Mouse (Mus musculus) left cerebral cortex, adult 11 months (tissue): ENCODE data around the gene Nudt17.
"Not testable (repeated sequence)": the region's sequence is repeated elsewhere in the genome, so short reads cannot be mapped to it uniquely, and the experiment has no call there.

Experiments
- DNase-seq: peaks from one replicate; pipeline ENCODE4 v3.0.0; 2022; ENCODE audit warnings: low spot score

Gene Nudt17

DNA sequence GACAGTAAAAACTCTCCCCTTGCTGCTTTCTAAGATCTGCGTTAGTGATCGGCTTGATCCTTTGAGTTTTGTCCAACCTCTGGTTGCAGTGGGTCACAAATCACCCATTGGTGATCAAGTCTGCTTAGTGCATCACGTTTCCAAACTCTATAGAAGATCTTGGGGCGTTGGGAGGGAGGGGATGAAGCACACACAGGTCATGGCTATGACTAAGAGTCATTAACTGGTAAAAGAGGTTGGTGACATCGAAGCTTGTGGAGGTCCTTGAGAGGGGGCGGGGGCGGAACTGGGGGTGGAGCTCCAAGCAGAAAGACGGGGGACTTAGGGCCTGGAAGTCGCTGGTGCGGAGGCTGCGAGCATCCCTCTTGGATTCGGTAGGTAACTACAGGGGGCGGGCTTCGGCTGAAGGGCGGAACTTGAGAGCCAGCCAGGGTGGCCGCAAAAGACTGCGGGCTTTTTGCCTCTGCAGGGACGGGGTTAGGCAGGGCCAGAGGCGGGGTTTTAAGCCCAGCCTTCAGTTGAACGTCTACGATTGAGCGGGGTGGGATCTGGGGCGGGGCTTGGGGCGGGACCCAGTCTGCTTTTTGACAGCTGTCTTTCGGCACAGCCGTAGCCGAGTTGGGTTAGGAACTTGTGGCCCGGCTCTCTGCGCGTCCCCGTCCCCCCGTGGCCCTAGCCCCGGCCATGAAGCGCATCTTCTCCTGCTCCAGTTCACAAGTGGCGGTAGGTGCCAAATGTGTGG, 38.5 kb downstream of the Nudt17 start, which contains the start of gene Ankrd35:
Gene Ankrd35 (plus strand): TSS at position 405 of the 742 bp plus-strand sequence.
- DNase-seq: peak; percentile 47

GRCm38 (mm10) chr3:96668424-96669067, 39.8 kb downstream of the Nudt17 start:
- no peak for DNase-seq

DNA sequence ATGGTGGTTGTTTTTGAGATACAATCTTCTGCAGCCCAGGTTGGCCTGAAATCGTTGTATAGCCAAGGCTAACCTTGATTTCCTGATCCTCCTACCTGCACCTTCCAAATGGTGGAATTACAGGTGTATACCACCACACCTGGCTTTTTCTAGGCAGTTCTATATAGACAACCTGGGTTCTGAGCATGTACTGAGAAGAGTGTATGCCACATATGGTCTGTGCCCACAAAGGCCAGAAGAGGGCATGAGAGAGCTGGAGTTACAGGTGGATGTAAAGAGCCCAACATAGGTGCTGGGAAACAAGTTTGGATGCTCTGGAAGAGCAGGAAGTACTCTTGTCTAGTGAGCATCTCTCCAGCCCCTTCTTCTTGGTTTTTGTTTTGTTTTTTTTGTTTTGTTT, 41.0 kb downstream of the Nudt17 start:
- DNase-seq: no peak

DNA sequence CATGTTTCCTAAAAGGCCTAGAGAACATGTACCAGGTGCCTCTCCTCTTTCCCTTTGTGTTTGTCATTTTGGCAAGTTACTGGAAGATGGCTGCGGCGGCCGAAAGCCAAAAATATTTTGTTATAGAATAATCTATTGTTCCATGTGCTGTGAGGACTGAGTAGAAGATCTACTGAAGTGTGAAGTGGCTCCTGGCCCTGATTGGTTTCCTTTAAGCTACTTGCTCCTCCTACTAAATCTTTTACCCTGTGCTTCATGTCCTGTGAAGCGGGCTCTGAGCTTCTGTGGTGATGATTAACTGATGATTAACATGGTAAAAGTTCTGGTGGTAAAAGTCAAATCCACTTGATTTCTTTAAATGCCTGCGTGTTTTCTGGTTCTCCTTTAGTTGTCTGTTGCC, 41.4 kb downstream of the Nudt17 start:
- DNase-seq: no peak

GRCm38 (mm10) chr3:96665732-96666363, 42.5 kb downstream of the Nudt17 start:
- DNase-seq: not testable (repeated sequence)

- peak; percentile 67 for DNase-seq
These were observed 44.7 kb downstream of the Nudt17 start for GRCm38 (mm10) chr3:96663432-96664239.

GRCm38 (mm10) chr3:96662731-96663316, 45.5 kb downstream of the Nudt17 start:
- no peak for DNase-seq

DNA sequence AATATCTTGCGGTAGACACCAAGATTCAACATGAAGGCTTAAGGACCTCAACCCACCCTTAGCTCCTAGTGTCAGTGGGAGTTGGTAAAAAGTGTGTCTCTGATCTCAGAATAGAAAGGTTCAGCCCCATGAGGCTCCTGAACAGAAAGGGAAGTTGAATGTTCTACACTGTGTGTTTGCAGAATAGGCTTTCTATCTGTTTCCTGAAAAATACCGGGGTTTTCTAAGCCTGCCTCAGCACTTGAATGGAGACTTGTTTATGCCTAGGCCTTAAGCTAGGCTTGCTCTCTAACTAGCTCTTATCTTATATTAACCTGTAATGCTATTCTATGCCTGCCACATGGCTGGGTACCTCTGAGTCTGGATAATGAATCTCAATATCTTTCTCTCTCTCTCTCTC, 47.5 kb downstream of the Nudt17 start:
- no peak for DNase-seq
